Mouse (Mus musculus) CH12.LX (cell line): Measurements from ENCODE around the gene Csnk1g1. TPM values are rescaled to one million over a fixed set of nuclear protein-coding genes. Genes with fewer than 3 reads are reported as not detected.

Experiments used
- DNase-seq: peaks from one replicate; pipeline ENCODE4 v3.0.0-alpha.2; 2013; ENCODE audit errors: extremely low read depth
- H3K27ac ChIP-seq: 2 replicates; pipeline ENCODE4 v1.5.1; 2012; ENCODE audit warnings: low read depth, mild to moderate bottlenecking, control low read depth, moderate library complexity; ENCODE audit not compliant: insufficient read depth
- H3K27me3 ChIP-seq: replicated peaks from 2 replicates; pipeline ENCODE3; 2012; ENCODE audit warnings: inconsistent platforms
- H3K36me3 ChIP-seq, 2 experiments: replicated peaks in 1 of 2; 2 replicates each; pipeline versions ENCODE3 to v1.6.1; 2012; ENCODE audit warnings: inconsistent platforms in 1 of 2, low read length in 1 of 2, mild to moderate bottlenecking in 1 of 2, mixed read lengths in 1 of 2, moderate library complexity in 1 of 2; ENCODE audit not compliant: control insufficient read depth in 1 of 2, insufficient read depth in 1 of 2
- H3K4me1 ChIP-seq, 2 experiments: 2 replicates each; pipeline ENCODE4 v1.6.1; 2012; ENCODE audit warnings: inconsistent platforms in 1 of 2, moderate library complexity in 1 of 2; ENCODE audit not compliant: insufficient read depth in 2 of 2, control insufficient read depth in 1 of 2
- H3K4me2 ChIP-seq: 2 replicates; pipeline ENCODE4 v1.6.1; 2012; ENCODE audit warnings: low read depth, mild to moderate bottlenecking, control low read depth; ENCODE audit not compliant: poor library complexity, insufficient read depth, severe bottlenecking
- H3K4me3 ChIP-seq, 3 experiments: fragments of 150-350 bp in 1 of 3; sonication (generic) in 1 of 3; replicated peaks in 1 of 3; 2 replicates each; pipeline versions ENCODE3 to v1.5.1; 2011 to 2012; ENCODE audit warnings: low read depth in 2 of 3, low read length in 2 of 3, mild to moderate bottlenecking in 2 of 3, moderate library complexity in 2 of 3, control low read depth in 1 of 3, improper control_type of control experiment in 1 of 3, inconsistent platforms in 1 of 3, mixed read lengths in 1 of 3; ENCODE audit not compliant: poor library complexity in 1 of 3
- H3K79me2 ChIP-seq: replicated peaks from 2 replicates; pipeline ENCODE4 v1.6.1; 2012; ENCODE audit warnings: mild to moderate bottlenecking, moderate library complexity; ENCODE audit not compliant: control insufficient read depth, poor library complexity, insufficient read depth, severe bottlenecking; ENCODE audit errors: extremely low read depth
- H3K9ac ChIP-seq: 2 replicates; pipeline ENCODE4 v1.6.1; 2012; ENCODE audit warnings: low read depth, mild to moderate bottlenecking, control low read depth, moderate library complexity; ENCODE audit not compliant: insufficient read depth
- H3K9me3 ChIP-seq: replicated peaks from 2 replicates; pipeline ENCODE3; 2012; ENCODE audit warnings: low read length, inconsistent platforms, mixed read lengths
- BHLHE40 ChIP-seq: IDR thresholded peaks from 2 replicates; pipeline ENCODE4 v1.6.1; 2011; ENCODE audit warnings: mild to moderate bottlenecking, low read depth, low read length, improper control_type of control experiment
- CHD1 ChIP-seq: IDR thresholded peaks from 2 replicates; pipeline ENCODE4 v1.6.1; 2012; ENCODE audit warnings: low read depth, low read length, improper control_type of control experiment, inconsistent platforms
- CHD2 ChIP-seq: IDR thresholded peaks from 2 replicates; pipeline ENCODE4 v1.6.1; 2011; ENCODE audit warnings: low read length, improper control_type of control experiment
- E2F4 ChIP-seq: IDR thresholded peaks from 2 replicates; pipeline ENCODE4 v1.6.1; 2011; ENCODE audit warnings: low read depth, low read length, improper control_type of control experiment; ENCODE audit not compliant: insufficient replicate concordance
- EP300 ChIP-seq: IDR thresholded peaks from 2 replicates; pipeline ENCODE4 v1.6.1; 2011; ENCODE audit warnings: low read length, improper control_type of control experiment
- ETS1 ChIP-seq: conservative IDR thresholded peaks from 2 replicates; pipeline ENCODE4 v1.6.1; 2012; ENCODE audit warnings: low read depth, mild to moderate bottlenecking, inconsistent platforms, low read length, improper control_type of control experiment, moderate library complexity
- HCFC1 ChIP-seq: IDR thresholded peaks from 2 replicates; pipeline ENCODE4 v1.6.1; 2012; ENCODE audit warnings: low read depth, mild to moderate bottlenecking, inconsistent platforms, low read length, improper control_type of control experiment
- MEF2A ChIP-seq: IDR thresholded peaks from 2 replicates; pipeline ENCODE4 v1.6.1; 2014; ENCODE audit warnings: low read depth, mild to moderate bottlenecking, inconsistent platforms, low read length, improper control_type of control experiment, borderline replicate concordance
- MYC ChIP-seq: IDR thresholded peaks from 2 replicates; pipeline ENCODE4 v1.6.1; 2011; ENCODE audit warnings: low read depth, mild to moderate bottlenecking, improper control_type of control experiment, low read length
- PAX5 ChIP-seq: IDR thresholded peaks from 2 replicates; pipeline ENCODE4 v1.6.1; 2012; ENCODE audit warnings: low read length, inconsistent platforms, mixed read lengths
- POLR2A ChIP-seq: IDR thresholded peaks from 2 replicates; pipeline ENCODE4 v1.6.1; 2011; ENCODE audit warnings: low read depth, mild to moderate bottlenecking, improper control_type of control experiment, low read length
- RAD21 ChIP-seq: IDR thresholded peaks from 2 replicates; pipeline ENCODE4 v1.6.1; 2011; ENCODE audit warnings: low read depth, mild to moderate bottlenecking, low read length, improper control_type of control experiment, moderate library complexity
- RCOR1 ChIP-seq: conservative IDR thresholded peaks from 2 replicates; pipeline ENCODE4 v1.6.1; 2012; ENCODE audit warnings: low read depth, mild to moderate bottlenecking, inconsistent platforms, low read length, improper control_type of control experiment
- SIN3A ChIP-seq: IDR thresholded peaks from 2 replicates; pipeline ENCODE4 v1.6.1; 2012; ENCODE audit warnings: low read length, improper control_type of control experiment, inconsistent platforms
- SMC3 ChIP-seq: IDR thresholded peaks from 2 replicates; pipeline ENCODE4 v1.6.1; 2011; ENCODE audit warnings: low read depth, low read length, improper control_type of control experiment
- TBP ChIP-seq: conservative IDR thresholded peaks from 2 replicates; pipeline ENCODE4 v1.6.1; 2011; ENCODE audit warnings: low read depth, low read length, improper control_type of control experiment
- TCF12 ChIP-seq: IDR thresholded peaks from 2 replicates; pipeline ENCODE4 v1.6.1; 2014; ENCODE audit warnings: low read depth, mild to moderate bottlenecking, inconsistent platforms, low read length, improper control_type of control experiment
- USF1 ChIP-seq: IDR thresholded peaks from 2 replicates; pipeline ENCODE4 v1.6.1; 2014; ENCODE audit warnings: low read depth, mild to moderate bottlenecking, inconsistent platforms, low read length, improper control_type of control experiment
- USF2 ChIP-seq: conservative IDR thresholded peaks from 2 replicates; pipeline ENCODE4 v1.6.1; 2011; ENCODE audit warnings: low read depth, low read length, improper control_type of control experiment
- ZNF384 ChIP-seq: IDR thresholded peaks from 2 replicates; pipeline ENCODE4 v1.6.1; 2012; ENCODE audit warnings: low read depth, low read length, improper control_type of control experiment, inconsistent platforms
- dilution Hi-C: fragments of 300-500 bp; cut with MboI; formaldehyde crosslinking; loops from 2 replicates; pipeline ENCODE4 v1.14.3; 2020; ENCODE audit warnings: low sequenced_read_pairs; ENCODE audit not compliant: extremely low pct_unique_long_range_greater_than_20kb, extremely low pct_ligation_motif_present
- in situ Hi-C: fragments of 300-500 bp; cut with MboI; formaldehyde crosslinking; loops from 3 replicates; pipeline ENCODE4 v1.14.3; 2019; ENCODE audit warnings: low sequenced_read_pairs, low pct_ligation_motif_present, low pct_unique_long_range_greater_than_20kb, mixed read lengths
- polyA plus RNA-seq: library from polyadenylated mRNA; unstranded; fragments of >175 nt; gene quantifications from 2 replicates; pipeline ENCODE4 v1.2.1, GENCODE M21; 2012; ENCODE audit warnings: low read depth; ENCODE audit not compliant: insufficient read length
- total RNA-seq, 2 experiments: library from RNA; depleted of rRNA; stranded (reverse); fragments of 300-350 nt in 1 of 2; fragments of >200 nt in 1 of 2; gene quantifications; 2 replicates each; pipeline ENCODE4 v1.2.3; 2012 to 2014

Csnk1g1 gene
- total and polyA plus RNA-seq, 3 experiments: 11.7 to 16.0 (median 12.3) TPM

- TF ChIP-seq RCOR1 (no peak), SMC3 (no peak), MEF2A (no peak), ETS1 (no peak)
These were observed 627 bp downstream of the Csnk1g1 start (continued) for GRCm38 (mm10) chr9:65909301-65909801.

GRCm38 (mm10) chr9:65909837-65910236 lies 1.1 kb downstream of the Csnk1g1 start:
- in situ Hi-C loops (no loop called here), dilution Hi-C loops (no loop called here)
- TF ChIP-seq ZNF384: peak; percentile 66
- no peak for TF ChIP-seq CHD2
- TF ChIP-seq POLR2A: no peak
- TF ChIP-seq RCOR1: no peak
- TF ChIP-seq BHLHE40: peak; percentile 49
- TF ChIP-seq TCF12: 0 out of 2 replicates have a peak, but pooled peaks have one; percentile 15
- TF ChIP-seq SIN3A: no peak
- TF ChIP-seq TBP: no peak
- no peak for TF ChIP-seq E2F4
- TF ChIP-seq USF1: no peak
- 0 out of 2 replicates have a peak, but pooled peaks have one; percentile 5 for TF ChIP-seq ETS1
- no peak for TF ChIP-seq PAX5
- 0 out of 2 replicates have a peak, but pooled peaks have one; percentile 37 for TF ChIP-seq MYC
- TF ChIP-seq CHD1: peak; percentile 96
- TF ChIP-seq MEF2A: peak; percentile 13; the same call in 1 of the 2 replicates
- peak; percentile 7; the same call in 1 of the 2 replicates for TF ChIP-seq HCFC1
- TF ChIP-seq EP300: peak; percentile 44
- Histone ChIP-seq H3K79me2 (peaks cover 38% of the 10 kb centered on the region), H3K4me3 (peak overlapping the region; percentile 83 to 94 (median 90)), H3K4me1 (peaks cover 0 to 19% of the 10 kb centered on the region in 2 experiments; a peak in 2 of 4 replicates), H3K9me3 (no peaks in the 10 kb centered on the region), H3K9ac (peak overlapping the region; percentile 74), H3K27me3 (no peaks in the 10 kb centered on the region), H3K36me3 (peaks cover 8 to 16% of the 10 kb centered on the region in 2 experiments), H3K4me2 (peak overlapping the region; percentile 71), H3K27ac (peak overlapping the region; percentile 79)
- no peak for DNase-seq

- peaks cover 52% of the 10 kb centered on the region for H3K79me2 ChIP-seq
- no peak overlapping the region for H3K27ac ChIP-seq
- no peak for TF ChIP-seq POLR2A
- TF ChIP-seq PAX5: no peak
- no peak for TF ChIP-seq USF2
- TF ChIP-seq RAD21: no peak
- no peaks in the 10 kb centered on the region for H3K27me3 ChIP-seq
- H3K36me3 ChIP-seq: peaks cover 0 to 12% of the 10 kb centered on the region in 2 experiments
- H3K9me3 ChIP-seq: no peaks in the 10 kb centered on the region
- no peak overlapping the region for H3K4me3 ChIP-seq
- no peak overlapping the region for H3K9ac ChIP-seq
- no peak for DNase-seq
- in situ Hi-C loops (no loop called here), dilution Hi-C loops (no loop called here)
- H3K4me1 ChIP-seq: peaks cover 0 to 13% of the 10 kb centered on the region in 2 experiments; a peak in 2 of 4 replicates
- H3K4me2 ChIP-seq: no peak overlapping the region
These were observed 5.3 kb downstream of the Csnk1g1 start for GRCm38 (mm10) chr9:65913976-65914375.
